ENCODE assay signal across 18 mouse cellular contexts in the genomic region with DNA sequence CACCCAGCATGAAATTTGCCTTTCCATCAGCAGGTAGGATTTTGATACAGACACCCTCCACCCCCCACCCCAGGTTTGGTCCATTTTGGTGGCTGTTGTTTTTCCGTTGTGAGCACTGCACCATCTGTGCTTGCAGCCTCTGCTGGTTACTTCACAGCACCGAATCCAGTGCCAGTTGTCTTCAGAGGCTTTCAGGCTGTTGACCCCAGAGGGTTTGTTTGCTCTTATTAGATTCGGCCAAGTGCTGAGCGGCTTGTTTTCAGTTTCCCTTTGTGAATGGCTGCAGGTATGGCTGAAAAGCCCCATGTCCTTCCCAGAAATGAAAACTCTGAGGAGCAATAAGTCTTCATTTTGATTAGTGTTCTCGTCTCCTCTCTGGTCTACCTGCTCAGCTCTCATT. TPM values are rescaled to one million over a fixed set of nuclear protein-coding genes. Genes with fewer than 3 reads are reported as not detected.
"Had no signal": no experiment of that assay in that cellular context is flagged by ENCODE, and none has a peak within 500 bp of the region (broad histone marks: within the 10 kb centered on the region; RNA-seq: fewer than 3 reads in every experiment).

No protein-coding gene starts in this region.

- H3K9me3 ChIP-seq: neural tube, embryonic 13.5 days; neural tube, embryonic 15.5 days; stomach, embryonic 15.5 days had no signal

- H3K36me3 ChIP-seq: neural tube, embryonic 13.5 days; neural tube, embryonic 15.5 days; stomach, embryonic 15.5 days had no signal

- H3K4me3 ChIP-seq: neural tube, embryonic 13.5 days; neural tube, embryonic 15.5 days; stomach, embryonic 15.5 days had no signal

- H3K27me3 ChIP-seq: neural tube, embryonic 13.5 days; neural tube, embryonic 15.5 days; stomach, embryonic 15.5 days had no signal

- H3K4me2 ChIP-seq: neural tube, embryonic 13.5 days; neural tube, embryonic 15.5 days; stomach, embryonic 15.5 days had no signal

- H3K9ac ChIP-seq: neural tube, embryonic 13.5 days; neural tube, embryonic 15.5 days; stomach, embryonic 15.5 days had no signal

- H3K27ac ChIP-seq: neural tube, embryonic 13.5 days; neural tube, embryonic 15.5 days; stomach, embryonic 15.5 days; stomach, postnatal 0 days had no signal

- H3K4me1 ChIP-seq: neural tube, embryonic 13.5 days; neural tube, embryonic 15.5 days; stomach, embryonic 15.5 days had no signal

- DNase-seq: retina, postnatal 1 day; right cerebral cortex, adult 18-20 months; right cerebral cortex, postnatal 14 days; right cerebral cortex, postnatal 25 days; right cerebral cortex, postnatal 4 days; spleen, adult 18-20 months; thymus, adult 18-20 months; thymus, adult 2 months; thymus, postnatal 14 days; thymus, postnatal 25 days; thymus, postnatal 36 days; thymus, postnatal 4 days had no signal

RNA-seq across cellular contexts. Expression of gene Entpd8, which starts 40.0 kb away (rescaled TPM):
- total RNA-seq: neutrophil, adult 5-6 weeks had no signal
- polyA plus RNA-seq: neural tube, embryonic 13.5 days; neural tube, embryonic 15.5 days had no signal

RNA-seq across cellular contexts. Expression of gene Noxa1, which starts 54.9 kb away (rescaled TPM):
- total RNA-seq: neutrophil, adult 5-6 weeks had no signal
- polyA plus RNA-seq: neural tube, embryonic 13.5 days; neural tube, embryonic 14.5 days; neural tube, embryonic 15.5 days had no signal
